Mouse (Mus musculus) embryonic facial prominence, embryonic 10.5 days (tissue): ENCODE data around the gene Ran. TPM values are rescaled to one million over a fixed set of nuclear protein-coding genes. Genes with fewer than 3 reads are reported as not detected.
A peak's percentile ranks its signal among the peaks of the same experiment; 100 is the strongest.
"Not testable (repeated sequence)": the region's sequence is repeated elsewhere in the genome, so short reads cannot be mapped to it uniquely, and the experiment has no call there.

Experiments used
- DNase-seq: peaks from one replicate; pipeline ENCODE4 v3.0.0-alpha.2; 2017; ENCODE audit warnings: low spot score
- H3K27ac ChIP-seq: fragments of 300-500 bp; sonication (generic); replicated peaks from 2 replicates; pipeline ENCODE4 v1.5.1; 2016; ENCODE audit warnings: mild to moderate bottlenecking
- H3K27me3 ChIP-seq: fragments of 300-500 bp; sonication (generic); replicated peaks from 2 replicates; pipeline ENCODE4 v1.6.1; 2016; ENCODE audit warnings: low read depth, mild to moderate bottlenecking; ENCODE audit not compliant: poor library complexity, severe bottlenecking
- H3K36me3 ChIP-seq: fragments of 300-500 bp; sonication (generic); replicated peaks from 2 replicates; pipeline ENCODE4 v1.6.1; 2016; ENCODE audit warnings: mild to moderate bottlenecking, moderate library complexity
- H3K4me1 ChIP-seq: fragments of 300-500 bp; sonication (generic); 2 replicates; pipeline ENCODE4 v1.6.1; 2016
- H3K4me3 ChIP-seq: fragments of 300-500 bp; sonication (generic); 2 replicates; pipeline ENCODE4 v1.5.1; 2016; ENCODE audit warnings: mild to moderate bottlenecking, moderate library complexity
- H3K9me3 ChIP-seq: fragments of 300-500 bp; sonication (generic); 2 replicates; pipeline ENCODE4 v1.6.1; 2016; ENCODE audit warnings: mild to moderate bottlenecking
- WGBS: fragments of 180-500 bp; shearing (Covaris S2); methylation state at CpG from one replicate; pipeline ENCODE4 v1.1.7; 2016; 5-methylcytosine and 5-hydroxymethylcytosine counted together
- polyA plus RNA-seq: library from polyadenylated mRNA; unstranded; fragments of >200 nt; fragmentation: Nextera tagmentation; extraction: Ambion mirVana; gene quantifications from 2 replicates; pipeline ENCODE4 v1.2.1, GENCODE M21; 2016

The Ran gene
- 958 and 1,014 TPM in 2 replicates for polyA plus RNA-seq

DNA sequence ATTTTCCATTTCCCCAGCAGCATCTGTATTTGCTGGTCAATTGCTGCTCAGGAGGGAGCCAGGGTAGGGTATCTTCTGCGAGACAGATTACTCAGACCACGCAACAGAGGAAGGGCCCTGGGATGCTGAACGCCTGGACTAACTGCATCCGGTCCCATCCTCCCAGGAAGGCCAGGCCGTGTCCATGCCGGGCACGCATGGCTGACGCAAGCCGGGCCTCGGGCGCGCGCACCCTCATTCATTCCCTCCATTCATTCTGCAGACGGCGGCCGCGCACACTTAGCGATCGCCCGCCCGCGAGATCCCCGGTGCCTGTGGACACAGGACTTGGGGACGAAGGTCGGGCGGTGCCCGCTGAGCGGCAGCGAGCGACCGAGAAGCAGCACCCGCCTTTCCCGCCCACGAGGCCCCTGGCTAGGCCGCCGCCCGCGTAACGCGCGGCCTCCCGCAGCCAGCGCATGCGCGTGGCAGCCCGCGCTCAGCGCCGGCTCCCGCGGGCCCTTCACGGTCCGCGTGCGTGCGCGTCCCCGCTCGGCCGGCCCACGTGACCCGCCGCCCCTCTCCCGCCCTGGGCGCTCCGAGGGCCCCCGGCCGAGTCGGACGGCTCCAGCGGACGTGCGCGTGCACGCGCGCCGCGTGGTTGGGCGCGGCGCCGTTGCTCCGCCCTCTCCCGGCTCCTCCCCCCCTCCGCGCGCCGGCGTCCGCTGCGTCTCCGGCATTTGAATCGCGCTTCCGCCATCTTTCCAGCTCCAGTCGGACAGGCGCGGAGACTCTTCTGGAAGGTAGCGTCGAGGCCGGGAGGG, at the start of gene Ran:
TSS of gene Ran (plus strand) at position 573 of the 803 bp plus-strand sequence.
- Histone ChIP-seq H3K4me1 (peaks cover 21% of the 10 kb centered on the region), H3K27ac (peak within 1 kb of the TSS; percentile 99), H3K36me3 (peaks cover 39% of the 10 kb centered on the region), H3K4me3 (peak within 1 kb of the TSS; percentile 91), H3K9me3 (no peaks in the 10 kb centered on the region), H3K27me3 (no peaks in the 10 kb centered on the region)
- DNase-seq = peak; percentile 97
- WGBS = under 1% methylated on average over 102 of the region's 102 CpGs

- H3K36me3 ChIP-seq = no peaks in the 10 kb centered on the region
- H3K9me3 ChIP-seq = peaks cover 4% of the 10 kb centered on the region; the same call in 1 of the 2 replicates
- no peak overlapping the region for H3K27ac ChIP-seq
- H3K4me3 ChIP-seq = no peak overlapping the region
- peaks cover 5% of the 10 kb centered on the region; the same call in 1 of the 2 replicates for H3K4me1 ChIP-seq
- no peak for DNase-seq
- no peaks in the 10 kb centered on the region for H3K27me3 ChIP-seq
- WGBS = 72% methylated on average over 10 of the region's 10 CpGs
Measured at GRCm38 (mm10) chr5:128970878-128971277, 49.0 kb upstream of the Ran start.

DNA sequence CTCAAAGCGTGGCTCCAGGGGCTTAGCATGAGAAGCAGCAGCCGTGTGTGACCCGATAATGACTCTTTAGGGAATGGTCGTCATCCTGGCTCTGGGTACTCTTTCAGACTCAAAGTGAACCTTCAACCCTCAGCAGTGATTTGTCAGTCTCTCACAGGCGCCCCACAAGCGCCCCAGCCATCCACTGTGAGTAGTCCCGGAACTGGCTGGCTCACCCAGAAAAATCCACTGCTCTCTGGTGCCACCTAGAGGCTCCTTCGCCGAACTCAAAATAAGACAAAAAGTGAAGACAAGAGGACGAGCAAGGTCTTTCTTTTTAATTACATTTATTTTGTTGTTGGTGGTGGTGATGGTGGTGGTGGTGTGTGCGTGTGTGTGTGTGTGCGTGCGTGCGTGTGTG, 48.6 kb upstream of the Ran start:
- 19% methylated on average over 14 of the region's 14 CpGs for WGBS
- Histone ChIP-seq H3K9me3 (peaks cover 4% of the 10 kb centered on the region; the same call in 1 of the 2 replicates), H3K27ac (no peak overlapping the region), H3K4me3 (no peak overlapping the region), H3K4me1 (peaks cover 8% of the 10 kb centered on the region; the same call in 1 of the 2 replicates), H3K36me3 (no peaks in the 10 kb centered on the region), H3K27me3 (no peaks in the 10 kb centered on the region)
- DNase-seq = peak; percentile 74

- H3K36me3 ChIP-seq = no peaks in the 10 kb centered on the region
- no peak overlapping the region for H3K27ac ChIP-seq
- H3K4me1 ChIP-seq = peaks cover 9% of the 10 kb centered on the region; the same call in 1 of the 2 replicates
- no peaks in the 10 kb centered on the region for H3K9me3 ChIP-seq
- no peaks in the 10 kb centered on the region for H3K27me3 ChIP-seq
- no peak overlapping the region for H3K4me3 ChIP-seq
- 18% methylated on average over 4 of the region's 4 CpGs for WGBS
- DNase-seq = peak; percentile 68
Measured at GRCm38 (mm10) chr5:128976266-128976665, 43.6 kb upstream of the Ran start.

- not testable (repeated sequence) for H3K27ac ChIP-seq, H3K27me3 ChIP-seq, DNase-seq, H3K4me3 ChIP-seq, H3K4me1 ChIP-seq, H3K9me3 ChIP-seq, H3K36me3 ChIP-seq
- WGBS = 92% methylated on average over 1 of the region's 1 CpGs
Measured at GRCm38 (mm10) chr5:128977466-128977865, 42.4 kb upstream of the Ran start.

GRCm38 (mm10) chr5:128978957-128979356, 40.9 kb upstream of the Ran start:
- no peaks in the 10 kb centered on the region for H3K27me3 ChIP-seq
- H3K4me1 ChIP-seq = peaks cover 6% of the 10 kb centered on the region; the same call in 1 of the 2 replicates
- no peak for DNase-seq
- 98% methylated on average over 7 of the region's 7 CpGs for WGBS
- H3K27ac ChIP-seq = no peak overlapping the region
- H3K4me3 ChIP-seq = no peak overlapping the region
- H3K36me3 ChIP-seq = no peaks in the 10 kb centered on the region
- no peaks in the 10 kb centered on the region for H3K9me3 ChIP-seq

DNA sequence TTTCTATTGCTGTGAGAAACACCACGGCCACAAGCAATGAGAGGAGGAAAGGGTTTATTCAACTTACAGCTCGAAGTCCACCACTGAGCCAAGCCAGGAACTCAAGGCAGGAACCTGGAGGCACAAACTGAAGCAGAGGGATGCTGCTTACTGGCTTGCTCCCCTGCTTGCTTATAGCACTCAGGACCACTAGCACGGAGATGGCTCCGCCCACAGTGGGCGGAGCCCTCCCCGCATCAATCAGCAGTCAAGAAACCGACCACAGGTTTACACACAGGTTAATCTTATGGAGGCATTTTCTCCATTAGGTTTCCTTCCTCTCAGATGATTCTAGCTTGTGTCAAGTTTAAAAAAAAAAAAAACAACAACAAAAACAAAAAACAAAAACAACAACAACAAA, 39.0 kb upstream of the Ran start:
- H3K4me1 ChIP-seq = peaks cover 6% of the 10 kb centered on the region; the same call in 1 of the 2 replicates
- DNase-seq = no peak
- H3K9me3 ChIP-seq = no peaks in the 10 kb centered on the region
- WGBS = 71% methylated on average over 7 of the region's 7 CpGs
- H3K27ac ChIP-seq = no peak overlapping the region
- H3K4me3 ChIP-seq = no peak overlapping the region
- H3K27me3 ChIP-seq = no peaks in the 10 kb centered on the region
- peaks cover 13% of the 10 kb centered on the region for H3K36me3 ChIP-seq

DNA sequence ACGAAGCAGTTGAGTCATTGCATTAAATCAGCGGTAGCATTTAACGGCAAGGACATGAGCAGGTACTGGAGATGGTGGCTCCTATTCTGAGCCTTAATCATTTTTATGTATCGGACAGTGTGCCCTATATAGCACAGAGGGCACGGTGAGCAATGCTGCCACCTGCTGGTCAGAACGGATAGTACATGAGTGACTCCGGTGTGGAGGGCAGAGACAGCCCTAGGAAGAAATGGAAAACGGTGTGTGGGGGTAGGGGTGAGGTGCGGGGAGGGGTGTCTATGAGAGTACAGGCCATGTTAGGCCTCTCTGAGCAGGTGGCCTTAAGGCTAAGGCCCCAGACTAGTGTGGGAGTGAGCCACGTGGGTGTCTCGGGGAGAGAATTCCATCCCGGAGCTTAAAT, 38.3 kb upstream of the Ran start:
- Histone ChIP-seq H3K27me3 (no peaks in the 10 kb centered on the region), H3K27ac (no peak overlapping the region), H3K9me3 (no peaks in the 10 kb centered on the region), H3K4me3 (no peak overlapping the region), H3K36me3 (peaks cover 20% of the 10 kb centered on the region), H3K4me1 (no peaks in the 10 kb centered on the region)
- peak; percentile 77 for DNase-seq
- 28% methylated on average over 12 of the region's 12 CpGs for WGBS

GRCm38 (mm10) chr5:128984536-128984935, 35.3 kb upstream of the Ran start:
- Histone ChIP-seq H3K27me3 (no peaks in the 10 kb centered on the region), H3K36me3 (peaks cover 26% of the 10 kb centered on the region), H3K4me1 (peaks cover 5% of the 10 kb centered on the region; the same call in 1 of the 2 replicates), H3K27ac (no peak overlapping the region), H3K9me3 (no peaks in the 10 kb centered on the region), H3K4me3 (no peak overlapping the region)
- no peak for DNase-seq
- 91% methylated on average over 6 of the region's 6 CpGs for WGBS

GRCm38 (mm10) chr5:128985946-128986345, 33.9 kb upstream of the Ran start:
- Histone ChIP-seq H3K27ac (no peak overlapping the region), H3K27me3 (no peaks in the 10 kb centered on the region), H3K9me3 (no peaks in the 10 kb centered on the region), H3K4me1 (peaks cover 5% of the 10 kb centered on the region; the same call in 1 of the 2 replicates), H3K36me3 (peaks cover 31% of the 10 kb centered on the region), H3K4me3 (no peak overlapping the region)
- no peak for DNase-seq
- 91% methylated on average over 13 of the region's 13 CpGs for WGBS

- DNase-seq = no peak
- no peak overlapping the region for H3K27ac ChIP-seq
- 81% methylated on average over 19 of the region's 19 CpGs for WGBS
- peaks cover 45% of the 10 kb centered on the region for H3K36me3 ChIP-seq
- H3K9me3 ChIP-seq = no peaks in the 10 kb centered on the region
- H3K27me3 ChIP-seq = no peaks in the 10 kb centered on the region
- no peak overlapping the region for H3K4me3 ChIP-seq
- peaks cover 5% of the 10 kb centered on the region; the same call in 1 of the 2 replicates for H3K4me1 ChIP-seq
Measured at GRCm38 (mm10) chr5:128987141-128987954, 32.5 kb upstream of the Ran start.

GRCm38 (mm10) chr5:129000706-129001468, 19.0 kb upstream of the Ran start:
- H3K36me3 ChIP-seq = peaks cover 29% of the 10 kb centered on the region
- no peaks in the 10 kb centered on the region for H3K27me3 ChIP-seq
- 35% methylated on average over 8 of the region's 8 CpGs for WGBS
- no peak overlapping the region; the same call in 1 of the 2 replicates for H3K27ac ChIP-seq
- no peaks in the 10 kb centered on the region for H3K9me3 ChIP-seq
- peaks cover 32% of the 10 kb centered on the region for H3K4me1 ChIP-seq
- no peak overlapping the region for H3K4me3 ChIP-seq
- DNase-seq = peak; percentile 32
